Mouse (Mus musculus): ENCODE data around the gene Sprr2a2. TPM values are rescaled to one million over a fixed set of nuclear protein-coding genes. Genes with fewer than 3 reads are reported as not detected.
"Not testable (repeated sequence)": the region's sequence is repeated elsewhere in the genome, so short reads cannot be mapped to it uniquely, and the experiment has no call there.

Sprr2a2 gene
- 3.7 and 5.4 TPM in 2 replicates for polyA plus RNA-seq (2012; rRNA removed)

DNA sequence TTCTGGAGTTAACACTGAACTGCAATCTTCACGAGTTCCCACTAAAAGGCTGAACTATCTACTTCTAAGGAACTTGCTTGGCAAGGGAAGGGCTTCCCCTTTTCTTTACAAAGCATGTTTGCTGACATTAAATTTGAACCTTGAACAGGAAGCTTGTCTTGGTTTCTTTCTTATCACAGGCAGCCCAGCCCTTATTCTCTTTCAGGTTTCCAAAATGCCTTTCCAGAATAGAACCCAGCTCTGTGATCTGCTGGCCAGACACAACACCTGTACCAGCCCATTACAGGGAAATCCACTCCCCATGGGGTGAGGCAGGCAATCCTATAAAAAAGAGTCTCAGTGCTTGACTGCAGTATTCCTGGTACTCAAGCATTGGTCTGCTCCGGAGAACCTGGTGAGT lies at the start of gene Sprr2a2, which contains the start of gene Sprr2a1:
Gene Sprr2a2 (plus strand): TSS at position 352 of the 400 bp plus-strand sequence.
Gene Sprr2a1 (plus strand): TSS at position 231 of the 400 bp plus-strand sequence.
- not testable (repeated sequence) for DNase-seq (ENCODE audit: low read depth)

DNA sequence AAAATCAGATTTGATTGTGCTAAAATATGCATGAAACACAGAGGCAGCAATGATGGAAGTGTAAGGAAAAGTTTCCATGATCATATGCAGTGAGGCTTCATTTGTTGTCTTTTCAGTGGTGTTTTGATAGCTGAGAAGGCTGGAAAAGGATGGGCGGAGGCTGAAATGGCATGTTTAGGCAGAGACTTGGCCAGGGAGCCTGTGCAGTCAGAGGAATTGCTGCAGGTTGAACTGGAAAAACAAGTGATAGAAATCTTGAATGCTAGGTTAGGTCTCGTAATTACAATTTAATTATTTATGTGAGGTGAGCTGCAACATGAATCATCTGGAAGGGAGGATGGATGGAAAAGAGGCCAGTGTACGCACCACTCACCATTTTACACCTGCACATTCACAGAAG lies 45.9 kb upstream of the Sprr2a2 start:
- DNase-seq (ENCODE audit: low read depth): no peak

DNA sequence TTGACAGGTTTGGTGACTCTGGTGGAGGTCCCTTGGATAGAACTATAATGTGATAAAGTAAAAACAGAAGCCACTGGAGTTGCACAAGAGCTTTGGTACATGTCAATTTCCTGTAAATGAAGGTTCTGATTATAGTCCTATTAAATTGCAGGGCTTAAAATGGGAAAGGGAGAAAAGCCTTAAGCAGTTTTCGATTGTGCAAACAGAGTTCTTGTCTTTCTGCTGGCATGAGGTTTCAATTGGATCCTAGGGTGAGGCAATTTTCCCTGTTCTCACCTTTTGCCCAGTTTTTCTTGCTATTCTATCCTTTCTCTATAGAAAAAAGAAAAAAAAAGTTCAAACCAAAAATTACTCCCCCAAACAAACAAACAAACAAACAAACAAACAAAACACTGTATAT lies 38.8 kb upstream of the Sprr2a2 start:
- no peak for DNase-seq (ENCODE audit: low read depth)

DNA sequence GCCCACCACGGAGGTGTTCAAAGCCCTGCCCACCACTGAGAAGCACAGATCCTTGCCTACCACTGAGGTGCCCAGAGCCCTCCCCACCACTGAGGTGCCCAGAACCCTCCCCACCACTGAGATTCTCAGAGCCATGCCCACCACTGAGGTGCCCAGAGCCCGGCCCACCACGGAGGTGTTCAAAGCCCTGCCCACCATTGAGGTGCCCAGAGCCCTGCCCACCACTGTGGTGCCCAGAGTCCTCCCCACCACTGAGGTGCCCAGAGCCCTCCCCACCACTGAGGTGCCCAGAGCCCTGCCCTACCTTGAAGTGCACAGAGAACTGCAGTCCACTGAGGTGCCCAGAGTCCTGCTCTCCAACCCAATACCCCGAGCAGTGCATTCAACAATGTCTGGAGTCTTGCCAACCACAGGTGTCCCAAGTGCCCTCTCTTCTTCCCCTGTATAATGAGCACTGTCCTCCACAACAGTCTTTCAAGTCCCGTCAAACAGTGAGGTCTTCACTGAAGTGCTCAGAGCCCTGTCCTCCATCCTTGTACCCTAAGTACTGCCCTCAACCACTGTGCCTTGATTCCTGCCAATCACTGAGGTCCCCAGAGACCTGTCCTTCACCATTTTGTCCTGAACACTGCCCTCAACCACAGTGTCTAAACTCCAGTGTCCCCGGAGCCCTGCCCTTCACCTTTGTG lies 20.1 kb upstream of the Sprr2a2 start:
- DNase-seq (ENCODE audit: low read depth): no peak

DNA sequence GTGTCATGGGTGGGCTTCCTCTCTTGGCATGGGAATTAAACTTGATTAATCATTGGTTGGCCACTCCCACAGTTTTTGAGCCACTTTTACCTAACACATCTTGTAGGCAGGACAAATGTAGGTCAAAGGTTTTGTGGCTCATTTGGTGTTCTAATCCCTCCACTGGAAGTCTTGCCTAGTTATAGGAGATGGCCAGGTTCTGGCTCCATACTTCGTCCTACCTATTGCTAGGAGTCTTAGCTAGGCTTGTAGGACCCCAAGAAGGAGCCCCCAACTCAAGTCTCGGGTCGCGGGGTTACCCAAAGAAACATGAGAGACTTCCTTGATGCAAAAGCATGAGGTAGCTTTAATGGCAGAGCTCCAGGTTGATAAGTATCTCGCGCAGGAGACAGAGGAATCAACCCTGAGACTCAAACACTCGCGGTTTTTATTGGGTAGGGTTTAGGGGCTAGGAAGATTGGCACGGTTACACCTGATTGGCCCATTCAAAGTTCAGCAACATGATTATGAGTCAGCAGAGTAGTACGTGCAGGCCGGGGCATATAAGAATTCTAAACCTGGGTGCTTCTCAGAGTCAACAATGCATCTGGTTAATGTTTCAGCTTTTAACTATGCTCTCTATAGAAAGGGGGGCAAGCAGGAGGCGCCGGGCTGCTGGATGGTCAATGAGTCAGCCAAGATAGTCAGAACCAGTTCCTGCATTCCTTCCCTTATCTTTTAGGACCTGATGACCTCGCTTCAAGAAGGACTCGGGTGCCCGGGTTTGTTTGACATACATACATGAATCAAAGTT lies 4.4 kb upstream of the Sprr2a2 start:
- not testable (repeated sequence) for DNase-seq (ENCODE audit: low read depth)

DNA sequence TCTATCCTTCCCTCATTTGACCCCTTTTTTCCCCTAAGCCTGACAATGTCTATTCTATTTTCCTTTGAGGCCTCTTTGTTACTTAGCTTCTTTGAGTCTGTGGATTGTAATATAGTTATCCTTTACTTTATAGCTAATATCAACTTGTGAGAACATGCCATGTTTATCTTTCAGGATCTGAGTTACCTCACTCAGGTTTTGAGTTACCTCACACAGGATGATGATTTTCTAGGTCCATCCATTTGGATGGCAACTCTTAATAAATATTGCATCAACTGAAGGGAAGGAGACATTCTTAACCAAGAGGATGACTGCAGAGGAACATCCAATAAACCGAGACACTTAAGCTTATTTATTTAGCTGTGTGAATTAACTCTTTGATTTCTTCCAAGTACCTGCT lies 3.7 kb upstream of the Sprr2a2 start:
- not testable (repeated sequence) for DNase-seq (ENCODE audit: low read depth)

DNA sequence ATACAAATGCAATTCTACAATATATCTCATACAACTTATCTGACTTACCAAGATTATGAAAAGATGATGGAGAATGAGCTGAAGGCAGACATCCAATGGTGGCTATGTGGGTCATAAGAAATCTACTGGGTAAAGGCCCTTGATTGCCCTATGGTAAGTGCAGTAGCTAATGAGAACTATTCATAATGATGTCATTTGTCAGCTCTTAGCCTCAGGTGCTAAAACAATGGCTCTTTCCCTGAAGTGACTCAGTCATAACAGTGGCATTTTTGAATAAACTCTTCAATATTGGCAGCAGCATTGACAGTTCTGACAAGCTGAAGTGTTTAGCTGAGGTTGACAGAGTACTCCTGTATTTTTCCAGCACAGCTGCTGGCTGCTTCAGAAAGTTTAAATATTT lies 2.1 kb upstream of the Sprr2a2 start:
- not testable (repeated sequence) for DNase-seq (ENCODE audit: low read depth)

GRCm38 (mm10) chr3:92219031-92219430 lies 3.3 kb downstream of the Sprr2a2 start:
- DNase-seq (ENCODE audit: low read depth): not testable (repeated sequence)

- DNase-seq (ENCODE audit: low read depth): not testable (repeated sequence)
These were observed 8.0 kb downstream of the Sprr2a2 start for GRCm38 (mm10) chr3:92223708-92224107.

DNA sequence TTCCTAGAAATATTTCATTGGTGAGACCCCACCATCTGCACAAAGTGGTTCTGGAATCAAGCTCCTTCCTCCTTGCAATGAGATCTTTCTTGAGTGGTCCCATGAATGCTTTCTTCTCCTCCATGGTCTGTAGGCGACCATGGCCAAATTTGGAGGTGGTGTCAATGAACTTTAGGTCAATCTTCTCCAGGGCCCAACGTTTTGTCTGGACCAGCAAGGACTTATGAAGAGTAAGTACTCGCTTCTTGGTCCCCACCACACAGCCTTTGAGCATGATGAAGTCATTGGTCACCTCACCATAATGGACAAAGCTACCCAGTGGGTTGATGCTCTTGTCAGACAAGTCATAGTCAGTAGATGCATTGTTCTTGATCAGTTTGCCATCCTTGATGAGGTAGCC lies 11.7 kb downstream of the Sprr2a2 start:
- DNase-seq (ENCODE audit: low read depth): not testable (repeated sequence)

- DNase-seq (ENCODE audit: low read depth): not testable (repeated sequence)
These were observed 20.9 kb downstream of the Sprr2a2 start for GRCm38 (mm10) chr3:92236463-92237189.

DNA sequence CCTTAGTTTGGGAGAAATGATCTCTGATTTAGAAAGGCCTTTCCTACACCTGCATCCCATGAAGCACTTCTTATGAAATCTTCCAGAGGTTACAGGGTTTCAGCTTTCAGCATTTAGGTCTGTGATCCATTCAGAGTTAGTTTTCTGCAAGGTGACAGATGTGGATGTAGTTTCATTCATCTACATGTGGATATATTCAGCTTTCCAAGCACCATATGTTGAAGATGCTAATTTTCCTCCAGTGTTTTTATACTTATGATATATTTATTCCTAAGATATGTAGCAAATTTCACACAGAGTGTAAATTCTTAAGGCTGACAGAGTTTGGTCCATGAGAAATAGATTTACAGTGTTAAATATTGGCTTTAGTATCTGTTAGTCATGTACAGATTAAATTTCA lies 23.0 kb downstream of the Sprr2a2 start:
- not testable (repeated sequence) for DNase-seq (ENCODE audit: low read depth)

DNA sequence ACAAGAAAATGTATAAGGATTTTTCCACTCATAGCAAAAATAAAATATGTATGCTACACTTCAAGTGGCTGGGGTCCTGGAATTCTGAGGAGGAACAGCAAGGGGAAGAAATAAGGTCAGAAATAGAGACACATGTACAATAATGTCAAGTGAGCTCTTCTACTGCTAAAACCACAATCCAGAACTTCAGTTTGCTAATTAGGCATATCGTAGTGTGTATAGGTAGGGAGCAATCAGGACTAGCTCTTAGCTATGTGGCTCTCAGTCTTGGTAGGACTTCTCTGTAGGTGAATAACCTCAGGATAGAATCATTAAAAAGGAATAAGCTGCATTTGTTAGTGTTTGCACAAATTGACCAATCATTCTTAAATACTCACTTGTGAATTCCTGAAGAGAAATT lies 23.5 kb downstream of the Sprr2a2 start:
- DNase-seq (ENCODE audit: low read depth): not testable (repeated sequence)

- DNase-seq (ENCODE audit: low read depth): not testable (repeated sequence)
These were observed 29.1 kb downstream of the Sprr2a2 start for GRCm38 (mm10) chr3:92244833-92245232.

GRCm38 (mm10) chr3:92246245-92246644 lies 30.5 kb downstream of the Sprr2a2 start:
- DNase-seq (ENCODE audit: low read depth): not testable (repeated sequence)

- DNase-seq (ENCODE audit: low read depth): not testable (repeated sequence)
These were observed 32.8 kb downstream of the Sprr2a2 start for GRCm38 (mm10) chr3:92248494-92248893.

- DNase-seq (ENCODE audit: low read depth): not testable (repeated sequence)
These were observed 34.7 kb downstream of the Sprr2a2 start for GRCm38 (mm10) chr3:92250450-92250849.

GRCm38 (mm10) chr3:92253860-92254259 lies 38.1 kb downstream of the Sprr2a2 start:
- DNase-seq (ENCODE audit: low read depth): not testable (repeated sequence)

DNA sequence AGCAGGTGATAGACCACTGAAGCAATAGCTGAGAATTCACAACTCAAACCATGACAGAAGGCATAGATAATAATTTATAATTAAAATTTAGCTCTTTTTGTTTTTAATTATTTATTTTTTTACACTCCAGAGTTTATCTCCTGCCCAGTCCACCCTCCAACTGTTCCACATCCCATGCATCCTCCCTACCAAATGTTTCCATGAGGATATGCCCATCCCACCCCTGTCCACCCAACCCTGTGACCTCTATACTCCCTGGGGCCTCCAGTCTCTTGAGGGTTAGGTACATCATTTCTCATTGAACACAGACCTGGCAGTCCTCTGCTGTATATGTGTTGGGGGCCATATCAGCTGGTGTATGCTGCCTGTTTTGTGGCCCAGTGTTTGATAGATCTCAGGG lies 42.8 kb downstream of the Sprr2a2 start:
- not testable (repeated sequence) for DNase-seq (ENCODE audit: low read depth)

DNA sequence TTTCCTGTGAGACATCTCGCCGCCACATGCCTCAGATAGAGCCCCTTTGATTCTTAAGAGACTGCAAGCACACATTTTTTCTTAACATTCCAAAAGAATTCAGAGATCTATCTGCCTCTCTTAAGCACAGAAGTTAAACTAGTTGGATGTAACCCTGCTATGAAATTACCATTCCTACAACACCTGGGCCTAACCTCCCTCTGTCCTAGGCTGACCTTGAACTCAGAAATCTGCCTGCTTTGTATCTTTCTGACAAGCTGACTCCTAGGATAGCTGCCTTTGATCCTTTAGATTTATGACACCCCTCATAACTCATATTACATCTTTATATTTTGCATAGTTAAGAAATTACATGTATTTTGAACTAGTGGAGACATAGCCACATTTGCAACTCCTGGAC lies 47.7 kb downstream of the Sprr2a2 start:
- DNase-seq (ENCODE audit: low read depth): not testable (repeated sequence)

GRCm38 (mm10) chr3:92271414-92271985 lies 55.8 kb downstream of the Sprr2a2 start:
- DNase-seq (ENCODE audit: low read depth): not testable (repeated sequence)

GRCm38 (mm10) chr3:92273504-92273903 lies 57.8 kb downstream of the Sprr2a2 start:
- DNase-seq (ENCODE audit: low read depth): not testable (repeated sequence)
